Mouse (Mus musculus) adrenal gland, postnatal 4 days (tissue): ENCODE results near the gene Nppb. TPM values are rescaled to one million over a fixed set of nuclear protein-coding genes. Genes with fewer than 3 reads are reported as not detected.

Experiments
- DNase-seq, 2 experiments: peaks; one replicate each; pipeline ENCODE4 v3.0.0; 2021 to 2022; ENCODE audit warnings: low spot score in 2 of 2, mixed read lengths in 2 of 2
- long read RNA-seq, 2 experiments: library from polyadenylated mRNA; stranded (forward); transcript quantifications; one replicate each; pipeline ENCODE4 v2.0.0; 2021
- total RNA-seq, 2 experiments: library from RNA; stranded (reverse); gene quantifications; 2 replicates each; pipeline ENCODE4 v1.2.3; 2021

Nppb gene
- total RNA-seq: under 1 TPM; 0.39 to 0.56 TPM
- long read RNA-seq, experiment 1: 0 reads
- long read RNA-seq, experiment 2: 0 reads

DNA sequence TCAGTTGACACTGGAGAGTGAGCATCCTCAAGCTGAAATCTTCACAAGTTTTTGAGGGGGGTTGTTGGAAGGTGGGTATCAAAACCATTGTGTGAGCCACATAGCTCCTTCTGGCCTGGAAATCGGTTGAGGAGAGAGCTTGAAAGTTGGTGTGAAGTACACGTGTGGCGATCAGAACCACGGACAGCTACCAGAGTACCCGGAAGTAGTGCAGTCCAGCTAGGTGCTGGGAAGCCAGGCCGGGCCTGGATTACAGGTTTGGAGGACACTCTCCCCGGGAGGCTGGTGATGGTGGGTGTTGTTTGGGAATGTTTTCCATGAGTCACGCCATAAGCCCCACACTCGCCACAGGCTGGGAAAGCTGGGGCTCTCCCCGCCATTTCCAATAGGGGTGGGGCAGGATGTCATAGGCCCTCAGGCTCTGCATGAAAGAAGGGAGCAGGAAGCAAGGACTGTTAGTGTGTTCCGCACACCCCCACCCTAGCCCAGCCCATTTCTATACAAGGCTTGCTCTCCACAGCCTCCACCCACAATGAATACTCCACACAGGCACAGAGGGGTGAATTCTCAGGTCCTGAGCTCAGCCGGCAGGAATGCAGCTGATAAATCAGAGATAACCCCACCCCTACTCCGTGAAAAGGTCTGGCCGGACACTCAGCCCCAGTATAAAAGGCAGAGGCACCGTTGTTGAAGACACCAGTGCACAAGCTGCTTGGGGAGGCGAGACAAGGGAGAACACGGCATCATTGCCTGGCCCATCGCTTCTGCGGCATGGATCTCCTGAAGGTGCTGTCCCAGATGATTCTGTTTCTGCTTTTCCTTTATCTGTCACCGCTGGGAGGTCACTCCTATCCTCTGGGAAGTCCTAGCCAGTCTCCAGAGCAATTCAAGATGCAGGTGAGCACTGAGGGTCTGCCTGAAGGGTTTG is at the start of gene Nppb:
Nppb (plus strand) TSS at position 584 of the 928 bp plus-strand sequence.
- peak in 1 of 2 experiments; percentile 20 for DNase-seq

- no peak for DNase-seq
These were observed 49.7 kb upstream of the Nppb start for GRCm38 (mm10) chr4:147935904-147936303.

DNA sequence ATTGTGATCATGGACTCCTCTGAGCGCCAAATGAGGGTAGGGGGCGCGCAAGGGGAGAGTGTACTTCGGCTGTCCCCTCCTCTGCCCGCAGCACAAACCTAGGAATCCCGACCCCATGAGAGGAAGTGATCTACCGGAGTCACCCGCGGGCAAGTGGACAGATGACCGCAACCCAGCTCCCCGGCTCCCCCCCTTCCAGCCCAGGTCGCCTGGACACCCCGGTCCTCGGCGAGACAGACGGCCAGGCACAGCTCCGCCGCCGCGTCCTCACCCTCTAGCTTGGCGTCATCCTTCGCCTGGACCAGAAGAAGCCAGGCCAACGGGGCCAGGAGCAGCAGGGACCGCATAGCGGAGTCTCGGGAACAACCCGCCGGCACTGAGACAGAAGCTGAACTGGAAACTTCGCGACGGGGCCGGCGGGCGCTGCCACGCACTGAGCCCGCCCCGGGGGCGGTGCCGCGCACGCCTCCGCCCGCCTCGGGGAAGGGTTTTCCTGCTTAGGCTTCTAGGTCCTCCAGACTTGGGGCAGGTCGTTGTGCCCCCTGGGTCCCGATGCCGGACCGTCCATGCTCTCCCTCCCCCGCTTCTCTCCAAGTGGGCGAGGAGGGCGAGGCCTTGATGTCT is 49.1 kb upstream of the Nppb start, which contains the start of gene Plod1:
Plod1 (minus strand) TSS at position 437 of the 624 bp plus-strand sequence.
- DNase-seq: peak; percentile 63 to 74

- no peak for DNase-seq
These were observed 48.6 kb upstream of the Nppb start for GRCm38 (mm10) chr4:147937021-147937420.

DNA sequence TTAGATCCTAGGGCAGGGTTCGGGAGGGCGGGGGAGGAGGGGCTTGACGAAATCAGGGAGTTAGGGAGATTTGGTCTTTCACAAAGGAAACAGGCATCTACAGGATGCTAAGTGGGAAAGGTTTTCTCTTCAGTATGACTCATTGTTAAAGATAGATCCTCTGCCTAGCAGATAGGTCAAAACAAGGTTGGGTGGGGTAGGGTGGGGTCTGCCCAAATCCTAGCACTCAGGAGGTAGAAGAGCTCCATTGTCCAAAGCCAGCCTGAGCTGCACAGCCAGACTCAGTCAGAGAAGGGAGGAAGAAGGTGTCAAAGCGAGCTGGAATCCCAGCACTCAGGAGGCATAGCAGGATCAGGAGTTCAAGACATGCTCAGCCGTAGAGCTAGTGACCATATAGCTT is 48.1 kb upstream of the Nppb start:
- no peak for DNase-seq

- DNase-seq: no peak
These were observed 47.2 kb upstream of the Nppb start for GRCm38 (mm10) chr4:147938148-147939096.

DNA sequence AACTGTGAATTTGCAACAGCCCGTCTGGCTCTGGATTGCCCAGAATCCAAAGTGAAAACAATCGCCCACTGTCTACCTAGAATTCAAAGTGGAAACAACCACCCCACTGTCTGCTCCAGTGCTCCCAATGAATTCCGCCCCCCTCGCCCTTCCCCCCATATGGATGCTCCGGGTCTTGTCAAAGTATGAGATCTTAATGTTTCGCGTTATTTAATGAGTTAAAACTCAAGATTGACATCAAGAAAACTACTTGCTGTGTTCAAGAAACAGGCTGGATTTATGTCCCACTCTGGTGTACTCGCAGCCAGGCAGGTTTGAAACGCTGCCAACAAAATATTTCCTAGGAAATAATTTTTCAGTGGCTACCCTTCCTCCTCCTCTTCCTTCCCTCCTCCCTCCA is 45.5 kb upstream of the Nppb start:
- DNase-seq: no peak

- DNase-seq: peak; percentile 49 to 81
These were observed 45.0 kb upstream of the Nppb start, which contains the start of gene 2510039O18Rik for GRCm38 (mm10) chr4:147940576-147941044. TSS of gene 2510039O18Rik (plus strand) at chr4:147940895.

- no peak for DNase-seq
These were observed 44.3 kb upstream of the Nppb start for GRCm38 (mm10) chr4:147941045-147942020.

DNA sequence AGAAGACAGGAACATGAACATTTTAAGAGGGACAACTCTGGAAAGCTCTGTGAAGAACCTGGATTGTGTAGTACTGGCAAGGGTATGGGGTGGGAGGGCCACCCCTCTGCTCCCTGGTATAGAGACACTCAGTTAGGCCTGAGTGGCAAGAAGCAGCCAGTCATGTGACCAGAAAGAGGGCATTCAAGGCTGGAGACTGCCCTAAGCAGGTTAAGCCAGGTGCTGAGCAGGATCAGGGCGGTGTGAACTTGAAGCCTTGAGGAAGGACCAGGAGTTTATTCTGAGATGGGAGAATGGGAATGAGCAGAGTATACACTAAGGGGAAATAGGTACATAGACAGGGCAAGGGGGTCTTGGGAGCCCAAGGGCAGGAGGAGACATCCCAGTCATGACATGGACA is 42.6 kb upstream of the Nppb start:
- no peak for DNase-seq

DNA sequence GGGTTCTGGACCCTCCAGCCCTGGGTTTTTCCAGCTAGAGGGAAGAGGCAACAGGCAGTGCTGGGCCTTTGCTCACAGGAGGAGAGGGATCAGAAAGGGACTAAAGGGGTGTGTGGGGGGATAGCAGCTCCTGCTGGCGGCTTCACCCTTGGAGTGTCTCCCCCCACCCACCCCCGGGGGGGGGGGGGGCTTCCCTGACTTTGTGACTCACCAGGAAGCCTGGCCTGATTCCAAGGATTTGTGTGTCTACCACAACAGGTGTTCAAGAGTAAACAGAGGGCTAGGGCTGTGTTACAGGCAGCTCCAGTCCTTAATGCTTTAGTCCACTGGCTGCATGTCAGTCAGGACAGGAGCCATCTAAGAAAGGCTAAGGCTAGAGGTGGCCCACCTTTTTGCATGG is 38.1 kb upstream of the Nppb start:
- DNase-seq: no peak

DNA sequence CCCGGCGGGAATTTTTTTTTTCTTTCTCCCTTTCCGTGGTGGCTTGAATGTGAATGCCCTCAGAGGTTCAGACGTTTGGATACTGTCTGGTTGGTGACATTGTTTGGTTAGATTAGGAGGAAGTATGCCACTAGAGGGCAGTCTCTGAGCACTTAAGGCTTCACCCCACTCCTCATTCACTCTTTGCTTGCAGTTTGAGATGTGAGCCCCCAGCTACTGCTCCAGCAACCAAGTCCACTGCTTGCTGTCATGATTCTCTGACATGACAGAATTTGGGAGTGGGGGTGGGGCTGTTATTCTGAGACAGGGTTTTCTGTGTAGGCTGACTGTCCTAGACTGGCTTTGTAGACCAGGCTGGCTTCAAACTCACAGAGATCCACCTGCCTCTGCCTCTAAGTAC is 32.0 kb upstream of the Nppb start:
- DNase-seq: no peak

DNA sequence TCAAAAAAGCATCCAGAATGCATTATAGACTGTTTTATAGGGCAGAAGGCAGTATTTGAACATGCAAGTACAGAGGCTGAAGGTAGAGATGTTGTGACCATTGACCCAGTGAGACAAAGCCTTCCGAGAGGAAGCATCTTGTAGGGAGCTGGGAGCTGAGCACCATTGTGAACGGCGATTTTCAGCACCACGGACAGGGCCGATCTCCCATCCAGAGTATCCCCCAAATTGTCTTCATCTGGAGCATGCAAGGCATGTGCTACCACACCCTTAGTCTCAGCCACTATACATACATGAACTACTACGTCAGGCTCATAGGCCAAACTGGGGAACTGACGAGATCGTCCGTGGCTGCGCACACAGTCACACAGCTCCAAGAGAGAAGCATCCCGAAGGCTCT is 28.4 kb upstream of the Nppb start:
- no peak for DNase-seq

DNA sequence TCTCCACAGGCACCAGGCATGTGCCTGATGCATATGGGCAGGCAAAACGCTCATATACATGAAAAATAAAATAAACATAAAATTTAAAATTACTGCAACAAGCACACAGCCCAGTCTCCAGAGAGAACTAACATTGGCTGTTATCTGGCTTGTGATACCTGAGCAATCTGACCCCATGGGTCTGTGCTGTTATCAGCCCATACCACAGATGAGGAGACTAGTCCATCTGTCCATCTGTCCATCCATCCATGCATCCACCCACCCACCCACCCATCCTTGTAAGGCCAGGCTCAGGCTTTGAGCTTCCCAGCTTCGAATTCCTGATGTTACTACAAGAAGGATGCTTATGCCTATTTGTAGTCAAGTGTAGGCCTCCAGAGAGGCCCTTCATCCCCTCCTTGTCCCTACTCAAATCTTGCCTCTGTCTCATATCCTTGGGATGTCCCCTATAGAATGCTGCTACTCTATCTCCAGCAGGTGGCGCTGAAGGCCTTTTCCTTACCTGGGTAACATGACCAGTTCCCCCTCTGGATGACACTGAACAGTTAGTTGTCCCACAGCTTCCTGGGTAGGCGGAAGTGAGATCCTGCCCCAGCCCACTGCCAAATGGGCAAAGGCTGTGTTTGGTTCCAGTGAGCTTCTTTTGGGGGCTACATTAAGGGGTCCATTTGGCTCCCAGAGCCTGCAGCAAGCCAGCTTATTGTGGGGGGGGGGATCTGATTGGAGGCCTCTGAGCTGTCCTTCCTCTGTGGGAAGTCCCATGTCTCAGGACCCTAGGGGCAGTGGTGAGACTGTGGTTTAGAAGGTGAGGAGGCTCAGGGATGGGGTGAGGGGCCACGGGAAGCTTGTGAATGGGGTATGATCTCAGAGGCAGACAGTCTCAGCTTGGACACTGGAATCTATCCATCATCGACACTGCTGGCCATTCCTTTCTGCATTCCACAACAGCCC is 25.4 kb upstream of the Nppb start:
- peak in 1 of 2 experiments; percentile 55 for DNase-seq

DNA sequence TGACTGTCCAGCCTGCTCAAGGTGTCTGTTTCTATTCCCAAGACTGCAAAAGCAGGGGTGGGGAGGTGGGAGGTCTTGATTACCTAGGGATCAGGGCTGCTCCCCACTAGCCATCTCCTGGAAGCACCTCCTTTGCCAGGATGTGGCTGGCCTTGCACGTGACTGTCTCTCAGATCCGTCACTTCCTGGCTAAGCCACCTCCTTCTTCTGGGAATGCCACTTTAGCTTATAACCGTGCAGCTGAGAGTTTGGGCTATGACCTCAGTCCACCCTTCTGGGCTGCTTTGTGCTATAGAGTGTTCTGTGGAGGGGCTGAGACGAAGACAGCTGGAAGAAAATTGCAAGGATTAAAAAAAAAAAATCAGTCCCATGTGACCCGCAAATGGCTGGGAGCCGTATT is 22.8 kb upstream of the Nppb start:
- DNase-seq: no peak

DNA sequence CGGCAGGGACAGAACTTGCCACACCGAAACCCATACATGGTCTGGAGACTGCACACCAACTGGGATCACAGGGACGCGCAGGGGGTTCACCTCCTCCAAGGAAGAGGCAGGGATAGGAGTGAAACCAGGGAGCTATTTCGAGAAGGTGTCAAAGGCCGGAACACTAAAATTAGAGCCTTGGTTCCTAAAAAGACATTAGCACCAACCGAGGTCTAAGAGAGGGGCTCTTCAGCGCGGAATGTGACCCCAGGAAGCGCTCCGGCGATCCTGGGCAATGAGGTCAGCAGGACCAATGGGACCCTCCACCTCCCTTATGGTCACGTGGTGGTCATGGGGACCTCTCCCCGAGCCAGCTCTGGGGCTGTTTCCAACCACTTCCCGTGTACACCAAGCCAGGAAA is 22.0 kb upstream of the Nppb start:
- DNase-seq: no peak

- DNase-seq: no peak
These were observed 19.9 kb upstream of the Nppb start for GRCm38 (mm10) chr4:147965712-147966111.

DNA sequence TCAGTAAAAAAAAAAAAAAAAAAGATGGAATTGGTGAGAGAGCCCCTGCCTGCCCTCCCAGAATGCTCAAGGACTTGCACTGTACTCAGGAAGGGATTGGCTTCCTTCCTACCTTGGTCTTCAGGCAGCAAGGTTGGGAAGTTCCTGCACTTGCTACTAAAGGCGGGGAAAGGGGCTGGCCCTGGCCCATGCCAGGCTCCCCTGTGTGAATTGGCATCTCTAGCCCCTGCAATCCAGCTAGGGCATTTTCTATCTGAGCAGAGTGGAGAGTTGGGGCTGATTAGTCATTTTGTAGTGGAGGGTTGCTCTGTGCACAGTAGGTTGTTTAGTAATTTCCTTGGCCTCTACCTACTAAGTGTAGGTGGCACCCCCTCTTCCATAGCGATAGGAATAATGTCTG is 16.8 kb upstream of the Nppb start:
- no peak for DNase-seq

DNA sequence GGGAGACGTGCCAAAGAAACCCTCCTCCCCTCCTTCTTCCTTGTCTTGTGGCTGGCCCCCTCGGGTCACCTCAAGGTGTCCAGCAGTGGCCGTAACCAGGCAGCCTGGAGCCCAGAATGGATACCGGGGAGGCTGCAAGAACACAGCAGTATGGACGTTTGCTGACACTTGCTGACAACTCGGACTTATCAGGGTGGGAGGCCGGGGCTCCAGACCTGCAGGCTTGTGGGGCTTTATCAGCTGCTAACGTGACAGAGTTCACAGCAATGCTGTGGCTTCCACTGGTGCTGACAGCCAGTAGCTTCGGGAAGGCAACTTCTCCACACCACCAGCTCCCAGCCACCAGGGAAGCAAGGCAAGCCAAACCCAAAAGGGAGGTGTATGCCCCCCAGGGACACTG is 16.3 kb upstream of the Nppb start:
- DNase-seq: no peak
